In genomic region chr16:97072624-97073023, GRCm38 (mm10) we compare ENCODE assay signal across 24 mouse cellular contexts.
"Had no signal": no experiment of that assay in that cellular context is flagged by ENCODE, and none has a peak within 500 bp of the region (broad histone marks: within the 10 kb centered on the region; RNA-seq: fewer than 3 reads in every experiment).

No protein-coding gene starts in this region.

- H3K9me3 ChIP-seq: heart, embryonic 13.5 days; heart, embryonic 15.5 days; hindbrain, embryonic 13.5 days; hindbrain, embryonic 15.5 days; kidney, embryonic 15.5 days; limb, embryonic 13.5 days; limb, embryonic 15.5 days had no signal

- ATAC-seq: hindbrain, postnatal 0 days; intestine, embryonic 16.5 days had no signal

- H3K27ac ChIP-seq: gastrocnemius, adult 2 months; heart, adult 2 months; heart, embryonic 13.5 days; heart, embryonic 15.5 days; hindbrain, embryonic 13.5 days; hindbrain, embryonic 15.5 days; hindbrain, postnatal 0 days; kidney, embryonic 15.5 days; kidney, postnatal 0 days; limb, embryonic 13.5 days; limb, embryonic 15.5 days had no signal

- H3K36me3 ChIP-seq: heart, embryonic 13.5 days; heart, embryonic 15.5 days; hindbrain, embryonic 13.5 days; hindbrain, embryonic 15.5 days; kidney, embryonic 15.5 days; limb, embryonic 13.5 days; limb, embryonic 15.5 days had no signal

- H3K4me2 ChIP-seq: heart, embryonic 11.5 days; heart, embryonic 13.5 days; heart, embryonic 15.5 days; hindbrain, embryonic 13.5 days; hindbrain, embryonic 15.5 days; kidney, embryonic 15.5 days; limb, embryonic 13.5 days; limb, embryonic 15.5 days had no signal

- H3K4me1 ChIP-seq: heart, embryonic 13.5 days; heart, embryonic 15.5 days; kidney, embryonic 15.5 days; limb, embryonic 13.5 days; limb, embryonic 15.5 days had no signal

- H3K9ac ChIP-seq: heart, embryonic 13.5 days; heart, embryonic 15.5 days; hindbrain, embryonic 13.5 days; hindbrain, embryonic 15.5 days; kidney, embryonic 15.5 days; limb, embryonic 13.5 days; limb, embryonic 15.5 days had no signal

- DNase-seq: gastrocnemius, adult 2 months; gastrocnemius, postnatal 14 days; gastrocnemius, postnatal 36 days; heart, adult 2 months; heart, postnatal 14 days; heart, postnatal 36 days; kidney, adult 11 months; kidney, adult 2 months; kidney, adult 9 months; kidney, postnatal 14 days; kidney, postnatal 36 days; layer of hippocampus, adult 9-11 months; left cerebral cortex, postnatal 4 days had no signal

- H3K4me3 ChIP-seq: gastrocnemius, adult 2 months; heart, adult 2 months; heart, embryonic 13.5 days; heart, embryonic 15.5 days; hindbrain, embryonic 13.5 days; hindbrain, embryonic 15.5 days; kidney, embryonic 15.5 days; limb, embryonic 13.5 days; limb, embryonic 15.5 days had no signal

- H3K27me3 ChIP-seq: heart, embryonic 13.5 days; heart, embryonic 15.5 days; hindbrain, embryonic 13.5 days; hindbrain, embryonic 15.5 days; kidney, embryonic 15.5 days; limb, embryonic 13.5 days; limb, embryonic 15.5 days had no signal
